Mouse (Mus musculus): Measurements from ENCODE around the gene Slc25a29. TPM values are rescaled to one million over a fixed set of nuclear protein-coding genes. Genes with fewer than 3 reads are reported as not detected.

Slc25a29 gene
- total RNA-seq, 1 experiment from 2014 or later, result not detected

Other genes starting within 250 kb of the Slc25a29 start
- gene Degs2, start 133.6 kb downstream of the Slc25a29 start, total RNA-seq (2017), result not detected in 2 replicates
- 71.9 and 76.6 TPM in 2 replicates for gene Yy1, start 42.9 kb downstream of the Slc25a29 start, total RNA-seq (2017)
- 3.4 and 7.4 TPM in 2 replicates for gene Slc25a47, start 163 bp upstream of the Slc25a29 start, total RNA-seq (2017)
- 7.6 and 11.5 TPM in 2 replicates for gene Wdr25, start 57.7 kb upstream of the Slc25a29 start, total RNA-seq (2017)
- gene Wars, start 58.3 kb upstream of the Slc25a29 start, total RNA-seq (2017), result 46.2 and 55.8 TPM in 2 replicates
- gene Begain, start 232.3 kb upstream of the Slc25a29 start, total RNA-seq (2017), result 0.63 and 0.89 TPM in 2 replicates